ENCODE assay signal across 8 mouse cellular contexts in the genomic region with DNA sequence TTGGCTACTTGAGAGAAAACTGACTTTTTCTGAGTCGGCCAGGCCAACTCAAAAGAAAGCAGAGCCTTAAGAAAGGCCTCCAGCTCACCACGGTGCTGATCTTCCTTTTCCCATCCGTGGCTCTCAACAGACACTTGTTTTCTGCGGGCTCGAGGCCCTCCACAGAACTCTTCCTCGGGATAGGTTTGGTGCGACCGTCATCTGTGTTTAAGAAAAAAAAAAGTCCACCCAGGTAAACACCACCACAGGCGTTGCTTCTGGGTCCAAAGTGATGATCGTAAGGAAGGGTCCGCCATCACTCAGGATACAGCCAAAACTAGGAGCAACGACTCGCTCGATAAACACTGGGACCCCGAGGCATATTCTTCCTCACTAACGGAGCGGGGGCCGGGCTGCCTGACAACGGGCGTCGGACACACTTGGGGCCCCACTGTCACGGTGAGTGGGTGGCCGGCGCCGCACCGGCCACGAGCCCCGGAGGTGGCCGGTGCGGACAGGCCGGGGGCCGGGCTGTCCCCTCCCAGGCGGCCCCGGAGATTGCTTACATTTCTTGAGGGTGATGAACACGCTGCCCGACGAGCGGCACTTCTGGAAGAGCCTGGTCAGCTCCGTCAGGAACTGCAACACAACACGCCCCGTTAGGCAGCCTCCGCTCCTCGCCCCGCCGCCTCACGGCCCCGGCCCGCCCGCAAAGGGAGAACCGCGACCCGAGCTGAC. TPM values are rescaled to one million over a fixed set of nuclear protein-coding genes. Genes with fewer than 3 reads are reported as not detected.
A peak's percentile ranks its signal among the peaks of the same experiment; 100 is the strongest.
DNase-seq lines count a peak whose midpoint lies in the region; ATAC-seq and TF ChIP-seq lines count a peak whose summit lies in the region.

No protein-coding gene starts in this region.

- H3K4me2 ChIP-seq in intestine, postnatal 0 days (replicated peaks; ENCODE audit: low read depth) = peak overlapping the region; percentile 97
- peak overlapping the region; percentile 94 for H3K4me2 ChIP-seq in neural tube, embryonic 12.5 days (replicated peaks)

- no peaks in the 10 kb centered on the region for H3K9me3 ChIP-seq in intestine, postnatal 0 days (ENCODE audit: control insufficient read depth)
- no peaks in the 10 kb centered on the region for H3K9me3 ChIP-seq in neural tube, embryonic 12.5 days

- under 1% methylated on average over 52 of the region's 52 CpGs for WGBS in cerebellum, adult 2 months
- WGBS in intestine, postnatal 0 days = under 1% methylated on average over 52 of the region's 52 CpGs
- WGBS in neural tube, embryonic 12.5 days = 3% methylated on average over 52 of the region's 52 CpGs

- H3K36me3 ChIP-seq in testis, adult 2 months (ENCODE audit: control insufficient read depth, insufficient read depth, low read length) = no peaks in the 10 kb centered on the region
- H3K36me3 ChIP-seq in intestine, postnatal 0 days (ENCODE audit: control insufficient read depth, insufficient read depth) = peaks cover 29% of the 10 kb centered on the region
- H3K36me3 ChIP-seq in neural tube, embryonic 12.5 days = peaks cover 30% of the 10 kb centered on the region

- H3K4me3 ChIP-seq in cerebellum, adult 2 months (replicated peaks; ENCODE audit: insufficient read depth, low read depth, low read length) = peak overlapping the region; percentile 67
- H3K4me3 ChIP-seq in testis, adult 2 months (ENCODE audit: control insufficient read depth, low read depth, low read length) = peak overlapping the region; percentile 97
- H3K4me3 ChIP-seq in intestine, postnatal 0 days (ENCODE audit: low read depth, low read length) = peak overlapping the region; percentile 71
- H3K4me3 ChIP-seq in neural tube, embryonic 12.5 days = peak overlapping the region; percentile 92

- TF ChIP-seq POLR2A in cerebellum, adult 2 months (IDR thresholded peaks at IDR 0.05; ENCODE audit: borderline replicate concordance, insufficient read depth, low read length) = no peak
- TF ChIP-seq POLR2A in testis, adult 2 months (IDR thresholded peaks at IDR 0.05; ENCODE audit: control insufficient read depth, low read depth, low read length) = no peak

- peaks cover 5% of the 10 kb centered on the region for H3K4me1 ChIP-seq in cerebellum, adult 2 months (ENCODE audit: control insufficient read depth, insufficient read depth, low read length)
- H3K4me1 ChIP-seq in testis, adult 2 months (ENCODE audit: control insufficient read depth, insufficient read depth, low read length) = peaks cover 5% of the 10 kb centered on the region
- 0 out of 2 replicates have a peak, but pooled peaks cover 4% of the 10 kb centered on the region for H3K4me1 ChIP-seq in intestine, postnatal 0 days (replicated peaks; ENCODE audit: control insufficient read depth, insufficient read depth, low read length)
- H3K4me1 ChIP-seq in neural tube, embryonic 12.5 days = peaks cover 13% of the 10 kb centered on the region

- no peak for TF ChIP-seq CTCF in cerebellum, adult 2 months (IDR thresholded peaks at IDR 0.05; ENCODE audit: borderline replicate concordance, insufficient read depth, low read depth, low read length)
- TF ChIP-seq CTCF in testis, adult 2 months (IDR thresholded peaks at IDR 0.05; ENCODE audit: control insufficient read depth, insufficient read depth, insufficient replicate concordance, low read depth, low read length) = no peak
- TF ChIP-seq CTCF in intestine, postnatal 0 days (IDR thresholded peaks at IDR 0.05; ENCODE audit: low read depth) = no peak

- peak overlapping the region; percentile 71 for H3K9ac ChIP-seq in intestine, postnatal 0 days (ENCODE audit: low read depth, low read length)
- H3K9ac ChIP-seq in neural tube, embryonic 12.5 days = peak overlapping the region; percentile 85

- H3K27me3 ChIP-seq in cerebellum, adult 2 months (ENCODE audit: control insufficient read depth, insufficient read depth, low read length) = no peaks in the 10 kb centered on the region
- no peaks in the 10 kb centered on the region for H3K27me3 ChIP-seq in testis, adult 2 months (ENCODE audit: control insufficient read depth, insufficient read depth, low read length)
- H3K27me3 ChIP-seq in intestine, postnatal 0 days (replicated peaks; ENCODE audit: control insufficient read depth, insufficient read depth, low read length) = no peaks in the 10 kb centered on the region
- no peaks in the 10 kb centered on the region for H3K27me3 ChIP-seq in neural tube, embryonic 12.5 days (replicated peaks)

- no peak for DNase-seq in cerebellum, adult 2 months
- no peak for DNase-seq in cerebellum, postnatal 14 days
- no peak for DNase-seq in testis, postnatal 14 days (ENCODE audit: low spot score)
- no peak for DNase-seq in gastrocnemius, postnatal 10 days
- no peak for DNase-seq in frontal cortex, postnatal 14 days (ENCODE audit: low spot score in 2 of 2)

- peak; percentile 66; the same call in 1 of the 2 replicates for ATAC-seq in intestine, postnatal 0 days
- peak; percentile 58 for ATAC-seq in neural tube, embryonic 12.5 days (ENCODE audit: low FRiP score, low read depth)

- H3K27ac ChIP-seq in cerebellum, adult 2 months (ENCODE audit: insufficient read depth, low read length) = 0 out of 2 replicates have a peak overlapping the region, but pooled peaks have one; percentile 23
- H3K27ac ChIP-seq in testis, adult 2 months (ENCODE audit: control insufficient read depth, insufficient read depth, low read depth, low read length) = peak overlapping the region; percentile 94
- H3K27ac ChIP-seq in intestine, postnatal 0 days (ENCODE audit: low read depth, low read length) = peak overlapping the region; percentile 80; the same call in 1 of the 2 replicates
- peak overlapping the region; percentile 68 for H3K27ac ChIP-seq in neural tube, embryonic 12.5 days

RNA-seq across cellular contexts. Expression of a gene that starts 0.5 kb away (rescaled TPM):
- polyA plus RNA-seq in cerebellum, adult 2 months (2012; rRNA removed) = 219 and 221 TPM in 2 replicates
- polyA plus RNA-seq in testis, adult 2 months (2012; rRNA removed) = 159 and 160 TPM in 2 replicates
- 164 and 168 TPM in 2 replicates for polyA plus RNA-seq in intestine, postnatal 0 days (2015; fragmentation: Nextera tagmentation; extraction: Ambion mirVana)
- 305 TPM in 2 replicates for polyA plus RNA-seq in neural tube, embryonic 12.5 days (2016; fragmentation: Nextera tagmentation; extraction: Ambion mirVana)
- total RNA-seq in gastrocnemius, postnatal 10 days (2021) = 100 to 1,000 TPM; 148 to 154 TPM

Comparison
In these comparisons a context has a peak if more than half of its experiments do, and no peak if none do; other contexts are left out.
1. H3K27ac ChIP-seq: peak in every context shown above with its lines; median percentile 94 in testis, adult 2 months; 80 in intestine, postnatal 0 days; 68 in neural tube, embryonic 12.5 days; 23 in cerebellum, adult 2 months.